Mouse (Mus musculus): Measurements from ENCODE around the gene Pi4k2a. TPM values are rescaled to one million over a fixed set of nuclear protein-coding genes. Genes with fewer than 3 reads are reported as not detected.

Pi4k2a gene
- total RNA-seq, 2 experiments from 2014 or later = 69.2 to 69.6 TPM

DNA sequence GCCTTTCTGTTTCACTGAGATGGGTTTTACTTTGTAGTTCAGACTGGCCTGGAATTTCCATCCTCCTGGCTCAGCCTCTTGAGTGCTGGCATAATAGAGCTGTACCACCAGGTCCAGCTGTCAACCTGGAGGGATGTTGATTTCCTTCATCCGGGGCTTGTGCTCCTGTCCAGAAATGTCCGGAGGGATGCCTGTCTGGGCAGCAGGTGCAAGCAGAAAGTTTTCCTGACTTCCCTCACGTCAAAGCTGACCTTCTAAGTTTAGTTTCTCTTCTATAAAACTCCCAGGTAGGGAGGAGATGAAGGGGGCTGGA, 40.0 kb downstream of the Pi4k2a start:
- DNase-seq (ENCODE audit: low spot score in 2 of 2) = no peak

DNA sequence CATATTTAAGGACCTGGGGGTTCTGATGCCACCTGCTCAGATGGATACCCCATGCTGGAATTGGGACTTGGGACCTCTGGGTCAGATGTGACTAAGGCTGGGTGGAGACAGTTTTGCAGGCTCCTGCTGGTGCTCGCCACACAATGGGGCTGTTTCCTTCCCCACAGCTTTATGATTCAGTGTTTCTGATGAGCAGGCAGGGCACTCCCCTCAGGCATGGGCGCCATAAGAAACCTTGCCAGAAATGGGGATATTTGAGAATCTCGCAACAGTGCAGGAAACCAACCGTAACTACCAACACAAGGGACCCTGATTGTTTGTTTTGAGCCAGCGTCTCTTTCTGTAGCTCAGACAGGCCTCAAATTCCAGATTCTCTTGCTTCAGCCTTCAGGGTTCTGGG, 40.8 kb downstream of the Pi4k2a start:
- no peak for DNase-seq (ENCODE audit: low spot score in 2 of 2)

GRCm38 (mm10) chr19:42135070-42135469, 44.8 kb downstream of the Pi4k2a start:
- DNase-seq (ENCODE audit: low spot score in 2 of 2) = no peak

- no peak for DNase-seq (ENCODE audit: low spot score in 2 of 2)
Measured at GRCm38 (mm10) chr19:42136126-42136525, 45.9 kb downstream of the Pi4k2a start.

GRCm38 (mm10) chr19:42137167-42137672, 47.0 kb downstream of the Pi4k2a start:
- DNase-seq (ENCODE audit: low spot score in 2 of 2) = no peak

DNA sequence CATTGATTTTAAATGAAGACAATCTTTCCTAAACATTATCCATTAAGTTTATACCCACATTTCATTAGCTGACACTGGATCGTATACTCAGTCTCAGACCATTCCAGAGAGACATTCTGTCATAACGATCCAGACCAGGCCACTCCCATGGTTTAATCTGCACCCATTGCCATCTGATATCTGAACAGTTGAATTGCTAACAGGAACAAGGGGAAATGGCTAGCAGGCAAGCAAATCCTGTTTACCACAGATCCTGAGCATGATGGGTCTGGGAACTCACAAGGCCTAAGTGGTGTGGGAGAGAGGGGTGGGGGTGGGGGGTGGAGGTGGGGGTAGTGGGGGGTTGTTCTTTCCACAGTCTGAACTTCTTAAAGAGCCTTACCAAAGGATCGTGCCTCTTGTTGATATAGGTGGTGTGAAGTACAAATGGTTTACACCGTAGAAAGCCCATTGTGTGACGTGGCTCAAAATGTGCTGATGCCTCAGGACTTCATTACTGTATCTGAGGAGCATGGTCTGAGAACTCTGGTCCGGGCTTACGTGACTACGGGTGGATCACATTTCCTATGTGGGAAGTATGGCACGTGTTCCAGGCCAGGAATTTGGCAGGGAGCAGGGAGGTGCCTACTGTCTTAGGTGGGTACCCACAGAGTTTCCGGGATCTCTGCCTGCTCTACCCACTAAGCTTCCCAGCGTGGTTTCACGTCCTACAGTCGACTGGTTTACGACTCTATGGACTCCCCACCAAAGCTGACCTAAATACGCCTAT, 48.4 kb downstream of the Pi4k2a start:
- no peak for DNase-seq (ENCODE audit: low spot score in 2 of 2)

GRCm38 (mm10) chr19:42139724-42140517, 49.7 kb downstream of the Pi4k2a start:
- no peak for DNase-seq (ENCODE audit: low spot score in 2 of 2)

DNA sequence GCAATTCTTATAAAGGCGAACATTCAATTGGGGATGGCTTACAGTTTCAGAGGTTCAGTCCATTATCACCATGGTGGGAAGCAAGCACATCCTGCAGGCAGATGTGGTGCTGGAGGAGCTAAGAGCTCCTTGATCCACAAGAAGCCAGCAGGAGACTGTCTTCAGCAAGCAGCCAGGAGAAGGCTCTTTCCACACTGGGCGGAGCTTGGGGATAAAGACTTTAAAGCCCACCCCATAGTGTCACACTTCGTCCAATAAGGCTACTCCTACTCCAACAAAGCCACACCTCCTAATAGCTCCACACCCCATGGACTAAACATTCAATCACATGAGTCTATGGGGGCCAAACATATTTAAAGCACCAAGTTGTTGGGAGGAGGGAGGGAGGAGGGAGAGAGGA, 51.7 kb downstream of the Pi4k2a start:
- DNase-seq (ENCODE audit: low spot score in 2 of 2) = no peak

GRCm38 (mm10) chr19:42142757-42143156, 52.5 kb downstream of the Pi4k2a start:
- DNase-seq (ENCODE audit: low spot score in 2 of 2) = no peak

DNA sequence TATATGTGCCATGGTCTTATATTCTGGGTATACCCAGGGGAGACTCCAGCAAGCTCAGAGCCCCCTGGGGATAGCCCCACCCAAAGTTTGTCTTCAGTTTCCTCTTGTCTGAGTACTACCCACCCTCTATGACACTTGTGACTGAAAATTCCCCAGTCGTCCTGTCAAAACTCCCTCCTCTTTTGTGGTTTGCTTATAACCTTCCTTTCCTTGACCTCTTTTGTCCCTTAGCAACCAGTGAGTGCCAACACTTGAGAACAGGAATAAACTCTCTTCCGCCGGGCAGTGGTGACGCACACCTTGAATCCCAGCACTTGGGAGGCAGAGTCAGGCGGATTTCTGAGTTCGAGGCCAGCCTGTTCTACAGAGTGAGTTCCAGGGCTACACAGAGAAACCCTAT, 53.8 kb downstream of the Pi4k2a start:
- DNase-seq (ENCODE audit: low spot score in 2 of 2) = no peak

- DNase-seq (ENCODE audit: low spot score in 2 of 2) = peak in 1 of 2 experiments; percentile 90
Measured at GRCm38 (mm10) chr19:42144541-42145167, 54.4 kb downstream of the Pi4k2a start.

GRCm38 (mm10) chr19:42145210-42145609, 54.9 kb downstream of the Pi4k2a start:
- DNase-seq (ENCODE audit: low spot score in 2 of 2) = no peak

DNA sequence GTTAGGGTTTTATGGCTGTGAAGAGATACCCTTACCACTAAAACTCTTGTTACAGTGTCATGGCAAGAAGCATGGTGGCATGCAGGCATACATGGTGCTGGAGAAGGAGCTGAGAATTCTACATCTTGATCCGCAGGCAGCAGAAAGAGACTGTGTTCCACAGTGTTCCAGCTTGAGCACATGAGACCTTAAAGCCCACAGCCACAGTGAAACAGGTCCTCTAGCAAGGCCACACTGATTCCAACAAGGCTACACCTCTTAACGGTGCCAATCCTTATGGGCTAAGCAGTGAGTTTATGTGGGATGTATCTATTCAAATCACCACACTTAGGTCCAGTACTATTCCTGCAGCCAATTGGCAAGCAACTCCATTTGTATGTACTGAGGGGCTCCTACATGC, 55.5 kb downstream of the Pi4k2a start:
- DNase-seq (ENCODE audit: low spot score in 2 of 2) = no peak

DNA sequence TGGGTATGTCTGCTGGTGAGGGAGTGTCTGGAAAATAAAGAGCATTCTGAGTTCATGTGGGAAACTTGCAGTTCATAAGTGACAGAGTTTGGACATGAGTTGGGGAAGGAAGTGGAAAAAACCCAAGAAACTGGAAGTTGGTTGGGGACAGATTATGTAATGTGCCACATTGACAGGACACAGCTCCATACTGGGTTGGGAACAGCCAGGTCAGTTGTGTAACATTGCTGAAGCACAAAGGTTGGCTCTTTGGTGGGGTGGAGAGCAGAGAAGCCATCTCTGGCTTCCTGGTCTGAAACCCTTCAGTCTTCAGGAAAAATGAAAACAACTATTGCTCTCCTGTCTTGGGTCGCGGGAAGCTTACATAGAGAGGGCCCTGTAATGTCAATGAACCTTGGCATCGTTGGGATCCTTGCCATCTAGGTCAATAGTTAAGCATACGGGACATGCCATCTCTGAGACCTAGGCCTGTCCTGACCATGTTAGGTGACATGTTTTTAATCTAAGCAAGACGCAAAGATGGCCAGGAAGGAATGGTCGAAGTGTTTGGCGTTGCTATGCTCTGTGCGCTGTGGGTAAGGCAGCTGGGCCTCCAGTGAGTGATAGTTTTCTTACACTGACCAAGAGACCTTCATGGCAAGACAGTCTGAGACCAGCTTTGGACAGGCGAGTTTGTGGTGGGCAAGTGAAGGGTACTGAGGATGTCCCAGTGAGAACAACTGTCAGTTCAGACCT, 56.2 kb downstream of the Pi4k2a start:
- DNase-seq (ENCODE audit: low spot score in 2 of 2) = no peak

DNA sequence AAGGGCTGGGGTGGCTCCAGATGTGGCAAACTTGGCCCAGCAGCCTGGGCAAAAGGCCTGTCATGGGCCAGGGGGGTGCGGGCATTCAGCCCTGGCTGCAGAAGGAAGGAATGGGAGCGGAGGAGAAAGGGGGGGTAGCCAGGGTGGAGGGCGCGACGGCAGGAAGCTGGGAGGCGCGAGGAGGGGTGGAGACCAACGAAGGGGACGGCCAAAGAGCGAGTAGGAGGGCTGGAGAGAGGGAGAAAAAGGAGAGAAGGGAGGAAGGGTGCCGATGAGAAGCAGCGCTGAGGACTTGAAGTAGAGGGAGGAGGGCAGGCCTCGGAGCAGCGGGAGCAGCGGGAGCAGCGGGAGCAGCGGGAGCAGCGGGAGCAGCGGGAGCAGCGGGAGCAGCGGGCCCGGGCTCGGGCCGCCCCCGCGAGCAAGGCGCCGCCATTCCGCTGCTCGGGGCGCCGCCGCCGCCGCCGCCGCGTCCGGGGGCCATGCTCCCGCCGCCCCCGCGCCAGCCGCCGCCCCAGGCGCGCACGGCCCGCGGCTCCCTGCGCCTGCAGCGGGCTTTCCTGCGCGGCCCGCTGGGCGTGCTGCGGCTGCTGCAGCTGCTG, 57.0 kb downstream of the Pi4k2a start, which contains the start of gene Marveld1:
Gene Marveld1, plus strand, starts transcription at position 231 of the 599 bp plus-strand sequence.
- no peak for DNase-seq (ENCODE audit: low spot score in 2 of 2)

GRCm38 (mm10) chr19:42147769-42148568, 57.7 kb downstream of the Pi4k2a start:
- no peak for DNase-seq (ENCODE audit: low spot score in 2 of 2)

DNA sequence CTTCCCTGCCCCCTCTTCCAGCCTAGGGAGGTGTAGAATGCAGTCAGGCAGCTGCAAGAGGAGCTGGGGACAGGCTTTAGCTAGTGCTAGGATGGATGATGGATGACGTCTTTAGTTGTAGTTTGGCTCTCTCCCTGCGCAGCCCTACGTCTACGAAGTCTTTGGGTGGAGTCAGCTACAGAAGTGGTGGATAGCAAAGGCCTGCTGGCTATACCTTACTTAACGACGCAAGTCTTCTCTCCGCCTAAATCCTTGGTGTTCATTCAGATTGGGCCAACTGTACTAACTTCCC, 58.2 kb downstream of the Pi4k2a start:
- DNase-seq (ENCODE audit: low spot score in 2 of 2) = no peak

DNA sequence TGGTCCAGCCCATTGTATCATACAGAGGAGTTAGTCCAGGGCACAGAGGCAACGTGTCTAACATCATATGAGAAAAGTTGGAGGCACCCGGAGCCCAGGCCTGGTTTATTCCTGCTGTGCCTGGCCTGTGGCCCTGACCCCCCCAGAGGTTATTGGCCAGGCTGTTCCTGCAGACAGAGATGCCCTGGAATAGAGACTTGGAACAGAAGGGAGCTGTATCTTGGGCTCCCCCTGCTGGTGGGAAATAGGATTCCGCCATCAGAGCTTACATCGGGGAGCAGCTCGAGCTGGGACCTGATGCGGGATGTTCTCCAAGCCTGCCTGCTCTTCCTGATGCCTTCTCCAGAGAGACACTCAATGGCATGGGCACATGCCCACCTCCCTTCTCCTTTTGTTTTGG, 61.7 kb downstream of the Pi4k2a start:
- peak; percentile 74 to 92 for DNase-seq (ENCODE audit: low spot score in 2 of 2)

- DNase-seq (ENCODE audit: low spot score in 2 of 2) = no peak
Measured at GRCm38 (mm10) chr19:42157493-42158237, 67.4 kb downstream of the Pi4k2a start.
